Comparison of ENCODE assay signal across 14 mouse cellular contexts in the genomic region with DNA sequence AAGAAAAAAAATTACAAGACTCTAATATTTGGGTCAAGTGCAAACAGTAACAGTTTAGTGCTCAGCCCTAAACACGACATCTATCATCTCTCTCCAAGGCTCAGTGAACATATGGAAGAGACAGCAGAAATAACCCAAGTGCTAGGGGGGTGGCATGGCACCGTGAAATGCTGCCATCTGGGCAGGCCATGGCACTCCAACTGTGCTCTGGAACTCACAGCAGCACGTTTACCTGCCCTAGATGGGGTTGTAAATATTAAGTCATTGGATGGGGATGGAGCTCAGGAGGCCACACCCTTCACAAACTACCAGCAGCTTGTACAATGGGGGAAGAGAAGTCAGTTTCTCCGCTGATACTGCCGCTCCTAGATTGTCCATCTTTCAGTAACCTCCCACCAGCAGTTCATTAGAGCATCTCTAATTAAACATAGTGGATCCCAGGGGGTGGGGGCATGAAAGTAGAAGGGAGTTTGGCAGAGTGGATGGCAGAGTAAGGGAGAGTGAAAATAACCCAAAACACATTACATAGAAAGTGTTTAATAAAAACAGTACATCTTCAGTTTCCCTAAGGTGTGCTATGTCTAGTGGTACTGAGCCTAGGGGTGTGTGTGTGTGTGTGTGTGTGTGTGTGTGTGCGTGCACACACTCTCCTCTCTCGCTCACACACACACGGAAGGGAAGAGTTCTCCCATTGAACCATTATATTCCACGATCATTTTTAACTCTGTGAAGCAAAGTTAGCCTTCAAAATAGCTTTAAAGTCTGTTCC. TPM values are rescaled to one million over a fixed set of nuclear protein-coding genes. Genes with fewer than 3 reads are reported as not detected.
A peak's percentile ranks its signal among the peaks of the same experiment; 100 is the strongest.
DNase-seq lines count a peak whose midpoint lies in the region; ATAC-seq and TF ChIP-seq lines count a peak whose summit lies in the region.
"Had no signal": no experiment of that assay in that cellular context is flagged by ENCODE, and none has a peak within 500 bp of the region (broad histone marks: within the 10 kb centered on the region; RNA-seq: fewer than 3 reads in every experiment).

No protein-coding gene starts in this region.

- TF ChIP-seq CTCF in intestine, postnatal 0 days (IDR thresholded peaks at IDR 0.05; ENCODE audit: low read depth): no peak

- H3K4me1 ChIP-seq in midbrain, embryonic 11.5 days (ENCODE audit: control insufficient read depth, insufficient read depth, low read length): no peaks in the 10 kb centered on the region
- H3K4me1 ChIP-seq in midbrain, embryonic 14.5 days (ENCODE audit: control insufficient read depth, insufficient read depth, low read length): no peaks in the 10 kb centered on the region
- H3K4me1 ChIP-seq in intestine, postnatal 0 days (replicated peaks; ENCODE audit: control insufficient read depth, insufficient read depth, low read length): no peaks in the 10 kb centered on the region
- H3K4me1 ChIP-seq: embryonic facial prominence, embryonic 13.5 days; heart, embryonic 13.5 days had no signal

- no peaks in the 10 kb centered on the region for H3K9me3 ChIP-seq in midbrain, embryonic 11.5 days (ENCODE audit: control insufficient read depth, low read length)
- H3K9me3 ChIP-seq in midbrain, embryonic 14.5 days (ENCODE audit: control insufficient read depth, low read length): no peaks in the 10 kb centered on the region
- H3K9me3 ChIP-seq in intestine, postnatal 0 days (ENCODE audit: control insufficient read depth): no peaks in the 10 kb centered on the region
- H3K9me3 ChIP-seq: embryonic facial prominence, embryonic 13.5 days; heart, embryonic 13.5 days had no signal

- H3K36me3 ChIP-seq in midbrain, embryonic 11.5 days (ENCODE audit: control insufficient read depth, insufficient read depth, low read length): peaks cover 3% of the 10 kb centered on the region; the same call in 1 of the 2 replicates
- H3K36me3 ChIP-seq in midbrain, embryonic 14.5 days (ENCODE audit: control insufficient read depth, insufficient read depth, low read length): peaks cover 35% of the 10 kb centered on the region
- peaks cover 36% of the 10 kb centered on the region for H3K36me3 ChIP-seq in intestine, postnatal 0 days (ENCODE audit: control insufficient read depth, insufficient read depth)

- no peak overlapping the region for H3K27ac ChIP-seq in midbrain, embryonic 11.5 days (ENCODE audit: low read depth, low read length)
- H3K27ac ChIP-seq in midbrain, embryonic 14.5 days (replicated peaks; ENCODE audit: low read depth, low read length): no peak overlapping the region
- H3K27ac ChIP-seq in intestine, postnatal 0 days (ENCODE audit: low read depth, low read length): no peak overlapping the region
- H3K27ac ChIP-seq: embryonic facial prominence, embryonic 13.5 days; gastrocnemius, adult 2 months; heart, embryonic 13.5 days; liver, embryonic 14.5 days had no signal

- H3K27me3 ChIP-seq in midbrain, embryonic 11.5 days (ENCODE audit: control insufficient read depth, insufficient read depth, low read length): no peaks in the 10 kb centered on the region
- H3K27me3 ChIP-seq in midbrain, embryonic 14.5 days (ENCODE audit: control insufficient read depth, insufficient read depth, low read length): no peaks in the 10 kb centered on the region
- H3K27me3 ChIP-seq in intestine, postnatal 0 days (replicated peaks; ENCODE audit: control insufficient read depth, insufficient read depth, low read length): no peaks in the 10 kb centered on the region
- H3K27me3 ChIP-seq: embryonic facial prominence, embryonic 13.5 days; heart, embryonic 13.5 days had no signal

- WGBS in midbrain, embryonic 11.5 days: 88% methylated on average over 9 of the region's 9 CpGs
- WGBS in midbrain, embryonic 14.5 days: 86% methylated on average over 9 of the region's 9 CpGs
- 72% methylated on average over 9 of the region's 9 CpGs for WGBS in intestine, postnatal 0 days

- ATAC-seq in midbrain, embryonic 11.5 days (ENCODE audit: low FRiP score): 0 out of 2 replicates have a peak, but pooled peaks have one; percentile 57
- no peak for ATAC-seq in midbrain, embryonic 14.5 days (ENCODE audit: low FRiP score, low TSS enrichment)
- ATAC-seq in intestine, postnatal 0 days: peak; percentile 39

- H3K4me3 ChIP-seq in midbrain, embryonic 11.5 days (ENCODE audit: low read depth, low read length): no peak overlapping the region
- no peak overlapping the region for H3K4me3 ChIP-seq in midbrain, embryonic 14.5 days (replicated peaks; ENCODE audit: low read depth, low read length)
- H3K4me3 ChIP-seq in intestine, postnatal 0 days (ENCODE audit: low read depth, low read length): no peak overlapping the region
- H3K4me3 ChIP-seq: embryonic facial prominence, embryonic 13.5 days; gastrocnemius, adult 2 months; heart, embryonic 13.5 days had no signal

- H3K9ac ChIP-seq in midbrain, embryonic 11.5 days (ENCODE audit: low read length): no peak overlapping the region
- H3K9ac ChIP-seq in midbrain, embryonic 14.5 days (replicated peaks; ENCODE audit: low read length): no peak overlapping the region
- no peak overlapping the region for H3K9ac ChIP-seq in intestine, postnatal 0 days (ENCODE audit: low read depth, low read length)
- H3K9ac ChIP-seq: embryonic facial prominence, embryonic 13.5 days; heart, embryonic 13.5 days; liver, embryonic 14.5 days had no signal

- H3K4me2 ChIP-seq in midbrain, embryonic 11.5 days: no peak overlapping the region
- no peak overlapping the region for H3K4me2 ChIP-seq in midbrain, embryonic 14.5 days (ENCODE audit: low read length)
- no peak overlapping the region for H3K4me2 ChIP-seq in intestine, postnatal 0 days (replicated peaks; ENCODE audit: low read depth)
- H3K4me2 ChIP-seq: embryonic facial prominence, embryonic 13.5 days; heart, embryonic 13.5 days had no signal

- DNase-seq in heart, adult 11 months: peak; percentile 90
- no peak for DNase-seq in heart, adult 9 months (ENCODE audit: low spot score in 2 of 2)
- DNase-seq in midbrain, embryonic 11.5 days (ENCODE audit: low spot score, missing footprints): peak; percentile 26
- DNase-seq in midbrain, embryonic 14.5 days: no peak
- peak; percentile 91 for DNase-seq in cerebellum, adult 9-11 months
- no peak for DNase-seq in right cerebral cortex, postnatal 10 days (ENCODE audit: low spot score in 2 of 2)
- DNase-seq in lung, postnatal 10 days: no peak
- DNase-seq: gastrocnemius, adult 2 months; kidney, adult 11 months had no signal

RNA-seq across cellular contexts. Expression of a gene that starts 9.4 kb away (rescaled TPM):
- polyA plus RNA-seq in midbrain, embryonic 11.5 days (2014; fragmentation: Nextera tagmentation; extraction: Ambion mirVana): 27.1 and 30.4 TPM in 2 replicates
- polyA plus RNA-seq in midbrain, embryonic 14.5 days (2014; fragmentation: Nextera tagmentation; extraction: Ambion mirVana): 9.0 and 13.3 TPM in 2 replicates
- 15.7 and 17.1 TPM in 2 replicates for polyA plus RNA-seq in intestine, postnatal 0 days (2015; fragmentation: Nextera tagmentation; extraction: Ambion mirVana)

RNA-seq across cellular contexts. Expression of a gene that starts 20.0 kb away (rescaled TPM):
- 26.5 and 27.3 TPM in 2 replicates for polyA plus RNA-seq in midbrain, embryonic 11.5 days (2014; fragmentation: Nextera tagmentation; extraction: Ambion mirVana)
- 30.4 and 36.2 TPM in 2 replicates for polyA plus RNA-seq in midbrain, embryonic 14.5 days (2014; fragmentation: Nextera tagmentation; extraction: Ambion mirVana)
- 21.7 and 22.1 TPM in 2 replicates for polyA plus RNA-seq in intestine, postnatal 0 days (2015; fragmentation: Nextera tagmentation; extraction: Ambion mirVana)

RNA-seq across cellular contexts. Expression of a gene that starts 32.6 kb away (rescaled TPM):
- not detected in 2 replicates for polyA plus RNA-seq in midbrain, embryonic 11.5 days (2014; fragmentation: Nextera tagmentation; extraction: Ambion mirVana)
- 0.24 TPM in 1 of 2 replicates, not detected in the other for polyA plus RNA-seq in midbrain, embryonic 14.5 days (2014; fragmentation: Nextera tagmentation; extraction: Ambion mirVana)
- not detected in 2 replicates for polyA plus RNA-seq in intestine, postnatal 0 days (2015; fragmentation: Nextera tagmentation; extraction: Ambion mirVana)
- polyA plus RNA-seq: C2C12; embryonic facial prominence, embryonic 13.5 days; heart, embryonic 13.5 days had no signal

Comparison
In these comparisons a context has a peak if more than half of its experiments do, and no peak if none do; other contexts are left out.
1. DNase-seq: peak in heart, adult 11 months (single experiment), midbrain, embryonic 11.5 days (single experiment) and cerebellum, adult 9-11 months (single experiment); none in heart, adult 9 months (0 of 2), midbrain, embryonic 14.5 days (single experiment), right cerebral cortex, postnatal 10 days (0 of 2) and lung, postnatal 10 days (single experiment).